8 mouse cellular contexts compared by ENCODE assay signal in genomic region chr10:40347461-40347954, GRCm38 (mm10). TPM values are rescaled to one million over a fixed set of nuclear protein-coding genes. Genes with fewer than 3 reads are reported as not detected.
DNase-seq lines count a peak whose midpoint lies in the region; ATAC-seq lines count a peak whose summit lies in the region.

No protein-coding gene starts in this region.

- H3K4me3 ChIP-seq in liver, embryonic 11.5 days (ENCODE audit: low read depth, low read length) = peak overlapping the region; percentile 88; the same call in 1 of the 2 replicates
- no peak overlapping the region for H3K4me3 ChIP-seq in heart, embryonic 16.5 days (ENCODE audit: low read length)
- H3K4me3 ChIP-seq in midbrain, embryonic 16.5 days (ENCODE audit: low read depth, low read length) = no peak overlapping the region

- ATAC-seq in liver, embryonic 11.5 days (replicated peaks; ENCODE audit: low FRiP score) = no peak
- no peak for ATAC-seq in heart, embryonic 16.5 days (replicated peaks; ENCODE audit: extremely low read depth, insufficient read depth, low FRiP score)
- no peak for ATAC-seq in midbrain, embryonic 16.5 days

- no peaks in the 10 kb centered on the region for H3K36me3 ChIP-seq in liver, embryonic 11.5 days (ENCODE audit: control insufficient read depth, insufficient read depth, low read length)
- H3K36me3 ChIP-seq in heart, embryonic 16.5 days (ENCODE audit: control insufficient read depth, insufficient read depth) = no peaks in the 10 kb centered on the region
- no peaks in the 10 kb centered on the region for H3K36me3 ChIP-seq in midbrain, embryonic 16.5 days (ENCODE audit: control insufficient read depth, insufficient read depth, low read length)

- H3K4me2 ChIP-seq in liver, embryonic 11.5 days = peak overlapping the region; percentile 85
- H3K4me2 ChIP-seq in heart, embryonic 16.5 days (ENCODE audit: low read depth, low read length) = peak overlapping the region; percentile 77
- H3K4me2 ChIP-seq in midbrain, embryonic 16.5 days (ENCODE audit: low read length) = peak overlapping the region; percentile 82; the same call in 1 of the 2 replicates

- peaks cover 14% of the 10 kb centered on the region; the same call in 1 of the 2 replicates for H3K4me1 ChIP-seq in liver, embryonic 11.5 days (replicated peaks; ENCODE audit: control insufficient read depth, insufficient read depth, low read length)
- H3K4me1 ChIP-seq in heart, embryonic 16.5 days (ENCODE audit: control insufficient read depth, insufficient read depth, low read length) = peaks cover 15% of the 10 kb centered on the region
- H3K4me1 ChIP-seq in midbrain, embryonic 16.5 days (ENCODE audit: control insufficient read depth, insufficient read depth, low read length) = peaks cover 20% of the 10 kb centered on the region

- H3K27ac ChIP-seq in liver, embryonic 11.5 days (ENCODE audit: low read depth, low read length) = peak overlapping the region; percentile 99
- H3K27ac ChIP-seq in heart, embryonic 16.5 days (ENCODE audit: low read length) = no peak overlapping the region; the same call in 1 of the 2 replicates
- no peak overlapping the region for H3K27ac ChIP-seq in midbrain, embryonic 16.5 days (ENCODE audit: low read length)

- 58% methylated on average over 9 of the region's 9 CpGs for WGBS in liver, embryonic 11.5 days
- 60% methylated on average over 9 of the region's 9 CpGs for WGBS in heart, embryonic 16.5 days
- 73% methylated on average over 9 of the region's 9 CpGs for WGBS in midbrain, embryonic 16.5 days

- peak overlapping the region; percentile 79 for H3K9ac ChIP-seq in liver, embryonic 11.5 days (ENCODE audit: low read depth, low read length)
- H3K9ac ChIP-seq in heart, embryonic 16.5 days (ENCODE audit: low read length) = peak overlapping the region; percentile 68
- H3K9ac ChIP-seq in midbrain, embryonic 16.5 days (ENCODE audit: low read depth, low read length) = no peak overlapping the region

- DNase-seq in liver, embryonic 11.5 days (ENCODE audit: low spot score) = no peak
- DNase-seq in liver (no peak), NIH3T3 (ENCODE audit: low read depth) (peak; percentile 75)
- no peak for DNase-seq in left cerebral cortex, postnatal 36 days (ENCODE audit: low spot score in 2 of 2)
- no peak for DNase-seq in left cerebral cortex, adult 18-20 months (ENCODE audit: low spot score in 2 of 2)
- no peak for DNase-seq in urinary bladder, postnatal 14 days (ENCODE audit: low spot score)

- no peaks in the 10 kb centered on the region for H3K27me3 ChIP-seq in liver, embryonic 11.5 days (replicated peaks; ENCODE audit: control insufficient read depth, insufficient read depth, low read length)
- H3K27me3 ChIP-seq in heart, embryonic 16.5 days (ENCODE audit: control insufficient read depth, insufficient read depth, low read length) = no peaks in the 10 kb centered on the region
- no peaks in the 10 kb centered on the region for H3K27me3 ChIP-seq in midbrain, embryonic 16.5 days (ENCODE audit: control insufficient read depth, insufficient read depth, low read depth, low read length)

- intact Hi-C loops in left cerebral cortex, postnatal 36 days (cut with DNase I) = loop anchor here (5.0 kb wide), 1 partner anchor 180 kb away; no protein-coding TSS in a partner anchor

- H3K9me3 ChIP-seq in liver, embryonic 11.5 days (ENCODE audit: control insufficient read depth, low read length) = no peaks in the 10 kb centered on the region
- no peaks in the 10 kb centered on the region for H3K9me3 ChIP-seq in heart, embryonic 16.5 days (replicated peaks; ENCODE audit: control insufficient read depth, low read length)
- no peaks in the 10 kb centered on the region for H3K9me3 ChIP-seq in midbrain, embryonic 16.5 days (replicated peaks; ENCODE audit: control insufficient read depth, low read length, poor library complexity, severe bottlenecking)

RNA-seq across cellular contexts. Expression of gene Cdk19, which starts 8.1 kb away (rescaled TPM):
- polyA plus RNA-seq in liver, embryonic 11.5 days (2014; fragmentation: Nextera tagmentation; extraction: Ambion mirVana) = 4.4 and 4.6 TPM in 2 replicates
- polyA plus RNA-seq in heart, embryonic 16.5 days (2015; fragmentation: Nextera tagmentation; extraction: Ambion mirVana) = 6.5 and 7.0 TPM in 2 replicates
- 7.2 and 7.7 TPM in 2 replicates for polyA plus RNA-seq in midbrain, embryonic 16.5 days (2015; fragmentation: Nextera tagmentation; extraction: Ambion mirVana)
- total RNA-seq in left cerebral cortex, postnatal 36 days (2021) = 10 to 100 TPM; 50.2 to 54.1 TPM
- 10 to 100 TPM; 47.5 to 49.0 TPM for total RNA-seq in left cerebral cortex, adult 18-20 months (2021)

RNA-seq across cellular contexts. Expression of gene Amd1, which starts 45.5 kb away (rescaled TPM):
- 130 and 136 TPM in 2 replicates for polyA plus RNA-seq in liver, embryonic 11.5 days (2014; fragmentation: Nextera tagmentation; extraction: Ambion mirVana)
- polyA plus RNA-seq in heart, embryonic 16.5 days (2015; fragmentation: Nextera tagmentation; extraction: Ambion mirVana) = 31.3 and 35.4 TPM in 2 replicates
- 40.8 and 41.9 TPM in 2 replicates for polyA plus RNA-seq in midbrain, embryonic 16.5 days (2015; fragmentation: Nextera tagmentation; extraction: Ambion mirVana)
- total RNA-seq in left cerebral cortex, postnatal 36 days (2021) = 10 to 100 TPM; 76.0 to 83.6 TPM
- 10 to 100 TPM; 88.6 to 92.4 TPM for total RNA-seq in left cerebral cortex, adult 18-20 months (2021)
